Mouse (Mus musculus) embryonic facial prominence, embryonic 11.5 days (tissue): ENCODE results near the gene Pdia3. TPM values are rescaled to one million over a fixed set of nuclear protein-coding genes. Genes with fewer than 3 reads are reported as not detected.

Source experiments
- microRNA-seq: library from miRNA; unstranded; fragments of <30 nt; microRNA quantifications from one replicate; pipeline ENCODE4, GENCODE M21; 2016; ENCODE audit warnings: borderline number of aligned reads
- polyA plus RNA-seq: library from polyadenylated mRNA; unstranded; fragments of >200 nt; fragmentation: Nextera tagmentation; extraction: Ambion mirVana; gene quantifications from 2 replicates; pipeline ENCODE4 v1.2.1, GENCODE M21; 2014

The Pdia3 gene
- polyA plus RNA-seq, 1 experiment from 2014 or later = 609 TPM

Small RNA genes within 50 kb of the gene (microRNA-seq; reads per million reads assigned to microRNA genes)
- not detected for gene Gm22953

Other genes starting within 250 kb of the Pdia3 start
- 60.7 and 65.1 TPM in 2 replicates for gene Tubgcp4, start 243.1 kb upstream of the Pdia3 start, polyA plus RNA-seq
- 10.2 and 13.6 TPM in 2 replicates for gene Zscan29, start 242.7 kb upstream of the Pdia3 start, polyA plus RNA-seq
- gene Trp53bp1, start 142.4 kb upstream of the Pdia3 start, polyA plus RNA-seq = 84.7 and 88.7 TPM in 2 replicates
- 4.0 and 4.8 TPM in 2 replicates for gene Map1a, start 124.2 kb upstream of the Pdia3 start, polyA plus RNA-seq
- gene Ppip5k1, start 58.4 kb upstream of the Pdia3 start, polyA plus RNA-seq = 6.9 and 8.3 TPM in 2 replicates
- 9.7 and 12.6 TPM in 2 replicates for gene Ckmt1, start 56.1 kb upstream of the Pdia3 start, polyA plus RNA-seq
- not detected in 2 replicates for gene Strc, start 26.6 kb upstream of the Pdia3 start, polyA plus RNA-seq
- gene Catsper2, start within 50 bp of the Pdia3 start, polyA plus RNA-seq = 1.8 and 2.0 TPM in 2 replicates
- gene Ell3, start 30.5 kb downstream of the Pdia3 start, polyA plus RNA-seq = 9.5 and 15.2 TPM in 2 replicates
- gene Serf2, start 35.4 kb downstream of the Pdia3 start, polyA plus RNA-seq = 475 and 478 TPM in 2 replicates
- gene Hypk, start 39.5 kb downstream of the Pdia3 start, polyA plus RNA-seq = 128 and 157 TPM in 2 replicates
- 0.54 and 0.79 TPM in 2 replicates for gene Serinc4, start 43.0 kb downstream of the Pdia3 start, polyA plus RNA-seq
- gene Mfap1b, start 60.3 kb downstream of the Pdia3 start, polyA plus RNA-seq = 68.2 and 74.6 TPM in 2 replicates
- gene Mfap1a, start 92.9 kb downstream of the Pdia3 start, polyA plus RNA-seq = 27.8 and 29.9 TPM in 2 replicates
- gene Wdr76, start 92.9 kb downstream of the Pdia3 start, polyA plus RNA-seq = 10.1 and 10.2 TPM in 2 replicates